Mouse (Mus musculus): ENCODE data around the gene Pard6a.

The Pard6a gene

DNA sequence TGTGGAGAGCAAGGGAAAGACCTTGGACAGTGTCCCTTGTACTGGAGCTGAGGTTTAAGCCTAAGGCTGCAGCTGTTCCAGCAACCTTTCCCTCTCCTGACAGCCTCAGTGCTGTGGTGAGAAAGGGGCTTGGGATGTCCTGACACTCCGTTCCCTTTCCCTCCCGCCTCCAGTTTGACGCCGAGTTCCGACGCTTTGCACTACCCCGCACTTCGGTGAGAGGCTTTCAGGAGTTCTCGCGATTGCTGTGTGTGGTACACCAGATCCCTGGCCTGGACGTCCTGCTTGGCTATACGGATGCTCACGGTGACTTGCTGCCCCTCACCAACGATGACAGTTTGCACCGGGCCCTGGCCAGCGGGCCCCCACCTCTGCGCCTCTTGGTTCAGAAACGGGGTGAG lies 1.1 kb downstream of the Pard6a start:
- no peak for DNase-seq

DNA sequence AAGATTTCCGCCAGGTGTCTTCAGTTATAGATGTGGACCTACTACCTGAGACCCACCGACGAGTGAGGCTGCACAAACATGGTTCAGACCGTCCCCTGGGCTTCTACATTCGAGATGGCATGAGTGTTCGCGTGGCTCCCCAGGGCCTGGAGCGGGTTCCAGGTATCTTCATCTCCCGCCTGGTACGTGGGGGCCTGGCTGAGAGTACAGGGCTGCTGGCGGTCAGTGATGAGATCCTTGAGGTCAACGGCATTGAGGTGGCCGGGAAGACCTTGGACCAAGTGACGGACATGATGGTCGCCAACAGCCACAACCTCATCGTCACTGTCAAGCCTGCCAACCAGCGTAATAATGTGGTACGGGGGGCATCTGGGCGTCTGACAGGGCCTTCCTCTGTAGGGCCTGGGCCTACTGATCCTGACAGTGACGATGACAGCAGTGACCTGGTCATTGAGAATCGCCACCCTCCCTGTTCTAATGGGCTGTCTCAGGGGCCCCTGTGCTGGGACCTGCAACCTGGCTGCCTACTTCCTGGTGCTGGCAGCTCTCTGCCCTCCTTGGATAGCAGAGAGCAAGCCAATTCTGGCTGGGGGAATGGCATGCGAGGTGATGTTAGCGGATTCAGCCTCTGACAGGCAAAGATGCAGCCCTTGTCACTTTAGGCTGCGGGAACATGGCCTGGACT lies 1.9 kb downstream of the Pard6a start:
- DNase-seq: no peak

DNA sequence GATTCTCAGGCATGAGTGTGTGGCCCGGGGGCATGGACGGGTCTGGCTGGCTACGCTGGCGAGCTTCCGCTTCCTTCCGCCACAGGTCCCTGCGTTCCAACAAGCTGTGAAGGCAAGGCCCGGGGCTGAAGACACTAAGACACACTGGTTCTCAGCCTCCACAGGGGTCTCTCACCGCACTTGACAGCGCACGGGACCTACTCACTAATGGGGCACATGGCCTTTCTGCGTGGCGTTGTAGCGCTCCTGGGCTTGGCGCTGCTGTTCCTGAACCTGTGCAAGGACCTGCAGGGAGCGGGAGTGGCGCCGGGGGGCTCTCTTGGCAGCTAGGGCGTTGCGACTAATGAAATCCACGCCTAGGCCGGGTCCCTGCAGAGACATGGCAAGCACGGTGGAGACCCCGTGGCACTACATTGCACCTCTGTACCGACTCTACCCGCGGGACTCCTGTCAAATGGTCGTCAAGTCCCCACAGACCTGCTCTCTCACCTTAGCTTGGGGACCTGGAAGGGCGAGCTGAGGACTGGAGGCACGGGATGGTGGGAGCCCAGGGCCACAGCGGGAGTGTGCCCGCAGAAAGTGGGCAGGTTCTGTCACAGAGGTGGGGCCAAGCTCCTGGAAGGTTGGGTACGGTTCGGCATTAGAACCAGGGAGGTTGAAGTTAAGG lies 3.3 kb downstream of the Pard6a start:
- no peak for DNase-seq

GRCm38 (mm10) chr8:105704955-105705354 lies 4.0 kb downstream of the Pard6a start:
- no peak for DNase-seq

DNA sequence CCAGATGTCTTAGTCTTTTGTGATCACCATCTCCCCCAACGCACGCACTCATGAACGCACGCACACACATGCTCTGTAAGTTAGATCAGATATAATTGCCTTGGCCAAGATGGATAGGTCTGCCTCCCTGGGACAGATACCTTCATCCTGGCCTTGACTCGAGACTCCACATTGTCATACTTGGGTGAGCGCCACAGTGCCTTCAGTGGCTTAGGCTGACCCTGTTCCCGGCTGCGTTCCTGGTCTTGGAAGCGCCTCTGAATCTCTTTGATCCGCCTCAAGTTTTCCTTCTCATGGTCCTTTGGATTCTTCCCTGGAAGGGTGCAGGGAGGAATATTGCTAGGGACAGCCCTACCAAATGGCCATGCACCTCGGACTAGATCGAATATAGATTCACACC lies 5.5 kb downstream of the Pard6a start:
- DNase-seq: no peak

- peak; percentile 87 for DNase-seq
Measured at GRCm38 (mm10) chr8:105707498-105708403, 6.8 kb downstream of the Pard6a start, which contains the start of the genes 4933405L10Rik and Enkd1. Gene 4933405L10Rik (plus strand): TSS chr8:105707655. Gene Enkd1 (minus strand): TSS chr8:105708210.

GRCm38 (mm10) chr8:105708675-105709074 lies 7.7 kb downstream of the Pard6a start:
- no peak for DNase-seq

DNA sequence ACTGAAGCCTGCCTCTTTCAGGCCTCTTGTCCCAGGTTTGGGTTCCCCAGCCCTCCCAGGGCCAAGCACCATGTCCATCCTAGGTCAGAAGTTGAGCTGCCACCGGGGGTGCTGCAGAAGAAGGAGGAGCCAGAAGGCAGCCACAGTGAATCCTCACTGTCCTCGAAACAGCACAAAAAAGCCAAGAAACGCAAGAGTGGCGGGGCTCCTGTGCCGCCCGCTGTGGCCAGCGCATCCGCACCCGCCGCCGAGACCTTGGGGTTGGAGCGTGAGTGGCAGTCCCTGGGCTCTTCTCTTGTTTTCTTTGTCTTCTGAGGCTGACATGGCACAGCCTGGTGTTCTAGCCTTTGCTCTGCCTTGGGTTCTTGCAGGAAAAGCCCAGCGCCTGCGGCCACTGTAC lies 8.4 kb downstream of the Pard6a start:
- no peak for DNase-seq

DNA sequence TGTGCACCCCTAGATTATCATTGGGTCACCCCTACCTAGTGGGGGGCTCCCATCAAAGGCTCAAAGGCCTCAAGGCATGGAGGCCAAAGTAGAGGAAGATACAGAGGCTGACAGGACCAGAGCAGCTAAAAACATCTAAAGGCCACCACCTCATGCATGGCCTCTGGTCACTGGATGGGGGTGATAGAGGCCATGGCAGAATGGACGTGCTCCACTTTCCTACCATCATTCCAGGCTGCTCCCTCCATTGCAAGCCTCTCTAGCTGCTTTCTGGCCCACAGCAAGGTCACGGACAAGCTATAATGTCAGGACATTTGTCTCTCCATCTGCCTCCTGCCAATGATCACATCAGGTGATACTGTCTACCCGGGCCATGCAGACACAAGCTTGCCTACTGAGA lies 11.3 kb downstream of the Pard6a start:
- no peak for DNase-seq

- peak; percentile 90 for DNase-seq
Measured at GRCm38 (mm10) chr8:105714139-105714538, 13.2 kb downstream of the Pard6a start.

GRCm38 (mm10) chr8:105715042-105715441 lies 14.1 kb downstream of the Pard6a start:
- no peak for DNase-seq

- DNase-seq: no peak
Measured at GRCm38 (mm10) chr8:105716302-105716945, 15.5 kb downstream of the Pard6a start.

DNA sequence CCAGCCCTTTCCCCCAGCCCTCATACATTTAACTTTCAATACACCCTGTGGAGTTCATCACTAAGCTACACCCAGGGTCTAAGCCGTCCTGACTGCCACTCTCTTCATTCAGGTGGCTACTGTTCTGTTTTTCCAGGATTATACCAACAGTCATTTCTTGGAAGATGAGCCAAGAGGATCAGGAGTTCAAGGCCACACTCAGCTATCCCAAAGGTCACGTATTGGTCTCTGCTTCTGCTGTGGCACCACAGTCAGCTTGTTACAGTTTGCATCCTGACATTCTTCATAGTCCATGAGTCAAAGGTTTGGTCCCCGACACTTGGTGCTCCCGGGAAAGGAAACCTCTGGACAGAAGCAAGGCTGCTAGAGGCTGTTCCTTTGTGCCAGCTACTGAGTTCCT lies 18.7 kb downstream of the Pard6a start:
- no peak for DNase-seq

GRCm38 (mm10) chr8:105722861-105723260 lies 21.9 kb downstream of the Pard6a start:
- no peak for DNase-seq

GRCm38 (mm10) chr8:105725726-105726125 lies 24.8 kb downstream of the Pard6a start:
- no peak for DNase-seq

DNA sequence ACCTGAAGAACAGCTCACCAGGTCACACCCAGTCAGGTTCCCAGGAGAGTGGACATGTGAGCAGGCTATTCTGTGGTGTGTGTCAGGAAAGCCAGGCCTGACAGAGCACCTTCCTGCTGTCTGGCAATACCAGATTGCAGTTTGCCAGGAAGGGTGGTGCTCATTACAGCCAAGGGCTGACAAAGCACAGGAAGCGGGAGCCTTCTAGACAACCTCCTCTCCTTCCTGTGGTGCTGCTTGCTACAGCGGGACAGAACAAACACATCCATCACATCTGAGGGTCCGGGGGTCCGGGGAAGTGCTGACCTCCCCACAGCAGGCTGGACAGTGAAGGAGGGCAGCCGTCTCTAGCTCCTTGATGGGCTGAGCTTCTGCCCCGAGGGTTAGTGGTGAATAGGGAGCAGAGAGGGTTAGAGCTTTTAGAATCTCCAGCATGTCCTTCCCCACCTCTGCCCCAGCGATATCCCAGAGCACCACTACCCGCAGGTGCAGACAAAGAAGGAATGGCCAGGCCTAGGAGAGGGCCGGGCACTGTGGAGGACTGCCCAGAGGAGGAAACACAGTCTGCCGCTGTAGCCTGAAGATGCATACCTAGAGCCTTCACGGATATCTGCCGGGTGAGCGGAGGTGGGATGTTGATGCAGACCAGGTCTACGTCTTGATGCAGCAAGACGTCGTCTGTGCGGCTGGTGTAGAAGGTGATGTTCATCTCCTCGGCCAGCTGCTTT lies 26.6 kb downstream of the Pard6a start:
- DNase-seq: peak; percentile 41

GRCm38 (mm10) chr8:105732186-105732585 lies 31.2 kb downstream of the Pard6a start:
- no peak for DNase-seq

DNA sequence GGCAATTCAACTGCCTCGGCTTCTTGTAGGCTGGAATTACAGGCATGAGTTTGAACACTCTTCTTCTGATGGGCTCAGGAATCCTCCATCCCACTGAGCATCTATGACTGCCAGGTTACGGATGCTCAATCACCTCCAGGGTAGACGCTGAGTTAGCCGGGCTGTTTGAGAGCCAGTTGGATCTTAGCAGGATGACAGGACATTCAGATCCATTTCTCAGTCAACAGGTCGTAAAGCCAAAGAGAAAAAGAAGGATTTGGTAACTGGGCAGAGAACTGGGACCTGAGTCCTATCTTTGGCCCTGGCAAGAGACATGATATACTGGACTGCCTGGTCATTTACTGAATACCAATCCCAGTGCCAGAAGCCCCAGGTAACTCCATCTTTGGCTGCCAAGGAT lies 38.3 kb downstream of the Pard6a start:
- no peak for DNase-seq

DNA sequence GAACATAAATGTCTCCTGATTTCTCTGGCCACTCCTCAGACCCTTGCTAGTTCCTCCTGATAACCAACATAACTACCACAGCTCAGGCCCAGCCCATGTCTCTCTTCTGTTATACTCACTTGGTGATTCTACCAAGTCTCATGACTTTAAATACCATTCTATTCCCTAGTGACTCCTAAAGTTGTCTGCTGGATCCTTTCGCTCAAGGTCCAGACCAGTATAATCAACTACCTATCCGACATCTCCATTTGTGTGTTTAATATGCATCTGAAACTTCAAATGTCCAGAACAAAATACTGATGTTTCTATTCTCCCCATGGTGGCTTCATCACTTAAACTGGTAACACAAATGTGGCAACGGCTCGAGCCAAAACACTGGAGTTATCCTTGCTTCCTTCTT lies 42.4 kb downstream of the Pard6a start:
- no peak for DNase-seq

GRCm38 (mm10) chr8:105750606-105751005 lies 49.7 kb downstream of the Pard6a start:
- DNase-seq: no peak

Measured in thymus, postnatal 25 days (tissue).